Mouse (Mus musculus) limb, embryonic 15.5 days (tissue): ENCODE measurements around the gene Ubl3. TPM values are rescaled to one million over a fixed set of nuclear protein-coding genes. Genes with fewer than 3 reads are reported as not detected.
A peak's percentile ranks its signal among the peaks of the same experiment; 100 is the strongest.

Source experiments
- ATAC-seq: fragments of 200-750 bp; cut with Nextera tagmentation; 2 replicates; pipeline ENCODE4 v1.8.0; 2017; ENCODE audit warnings: low read depth, moderate TSS enrichment; ENCODE audit not compliant: insufficient number of reproducible peaks, low FRiP score, low TSS enrichment
- H3K27ac ChIP-seq: fragments of 300-500 bp; sonication (generic); 2 replicates; pipeline ENCODE4 v1.5.1; 2015; ENCODE audit warnings: moderate library complexity, mild to moderate bottlenecking, inconsistent platforms
- H3K27me3 ChIP-seq: fragments of 300-500 bp; sonication (generic); 2 replicates; pipeline ENCODE4 v1.6.1; 2015; ENCODE audit warnings: inconsistent platforms
- H3K36me3 ChIP-seq: fragments of 300-500 bp; sonication (generic); 2 replicates; pipeline ENCODE4 v1.6.1; 2015; ENCODE audit warnings: inconsistent platforms
- H3K4me1 ChIP-seq: fragments of 300-500 bp; sonication (generic); 2 replicates; pipeline ENCODE4 v1.6.1; 2015; ENCODE audit warnings: inconsistent platforms
- H3K4me2 ChIP-seq: fragments of 300-500 bp; sonication (generic); 2 replicates; pipeline ENCODE4 v1.6.1; 2015; ENCODE audit warnings: mild to moderate bottlenecking, inconsistent platforms
- H3K4me3 ChIP-seq: fragments of 300-500 bp; sonication (generic); 2 replicates; pipeline ENCODE4 v1.5.1; 2015; ENCODE audit warnings: mild to moderate bottlenecking, inconsistent platforms
- H3K9ac ChIP-seq: fragments of 300-500 bp; sonication (generic); 2 replicates; pipeline ENCODE4 v1.6.1; 2015; ENCODE audit warnings: inconsistent platforms
- H3K9me3 ChIP-seq: fragments of 300-500 bp; sonication (generic); 2 replicates; pipeline ENCODE4 v1.6.1; 2016; ENCODE audit warnings: inconsistent platforms
- WGBS: fragments of 180-500 bp; shearing (Covaris S2); methylation state at CpG from one replicate; pipeline ENCODE4 v1.1.7; 2015; 5-methylcytosine and 5-hydroxymethylcytosine counted together
- polyA plus RNA-seq: library from polyadenylated mRNA; unstranded; fragments of >200 nt; fragmentation: Nextera tagmentation; extraction: Ambion mirVana; gene quantifications from 2 replicates; pipeline ENCODE4 v1.2.1, GENCODE M21; 2015

The Ubl3 gene
- polyA plus RNA-seq, 1 experiment from 2014 or later: 73.1 TPM

DNA sequence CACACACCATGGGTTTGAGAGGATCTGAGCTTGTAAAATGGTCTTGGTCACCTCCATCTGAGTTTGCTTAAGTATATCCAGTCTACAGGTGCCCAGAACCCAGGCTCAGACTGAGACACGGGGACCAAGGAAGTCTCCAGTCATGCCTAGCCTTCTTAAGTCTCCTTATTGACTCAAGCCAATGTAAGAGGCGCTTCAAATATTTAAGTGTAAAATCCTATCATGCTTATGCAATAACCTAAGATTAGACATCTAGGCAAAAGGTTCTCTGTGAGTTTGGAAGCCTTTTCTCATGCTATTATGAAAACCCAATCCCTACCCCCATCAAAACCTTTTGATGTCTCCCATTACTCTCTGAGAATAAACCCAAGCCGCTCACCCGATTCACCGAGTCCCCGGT is 5.9 kb upstream of the Ubl3 start:
- Histone ChIP-seq H3K27ac (no peak overlapping the region), H3K4me3 (no peak overlapping the region), H3K36me3 (no peaks in the 10 kb centered on the region), H3K9ac (no peak overlapping the region), H3K4me2 (no peak overlapping the region), H3K9me3 (no peaks in the 10 kb centered on the region), H3K4me1 (0 out of 2 replicates have a peak, but pooled peaks cover 10% of the 10 kb centered on the region), H3K27me3 (peaks cover 8% of the 10 kb centered on the region; the same call in 1 of the 2 replicates)
- no peak for ATAC-seq
- WGBS: 88% methylated on average over 6 of the region's 6 CpGs

DNA sequence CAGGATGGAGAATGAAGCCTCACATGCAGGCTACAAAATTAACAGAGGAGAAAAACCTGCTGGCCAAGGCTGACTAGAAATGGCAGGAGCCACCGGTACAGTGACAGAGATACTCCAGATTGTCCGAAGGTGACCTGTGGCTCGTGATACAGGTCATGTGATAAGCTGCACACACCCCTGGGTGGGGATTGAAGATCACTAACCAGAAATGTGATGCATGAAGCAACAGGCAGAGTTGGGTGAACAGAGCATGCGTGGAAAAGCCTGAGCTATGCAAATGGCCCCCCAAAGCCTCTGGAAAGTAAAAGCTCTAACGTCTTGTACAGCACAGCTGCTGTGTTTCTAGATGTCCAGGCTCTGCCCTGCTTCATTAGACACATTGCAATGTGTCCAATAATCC is 3.9 kb upstream of the Ubl3 start:
- WGBS: 65% methylated on average over 5 of the region's 5 CpGs
- Histone ChIP-seq H3K4me3 (no peak overlapping the region), H3K36me3 (no peaks in the 10 kb centered on the region), H3K27ac (no peak overlapping the region), H3K9me3 (no peaks in the 10 kb centered on the region), H3K4me2 (no peak overlapping the region), H3K4me1 (0 out of 2 replicates have a peak, but pooled peaks cover 11% of the 10 kb centered on the region), H3K27me3 (peaks cover 8% of the 10 kb centered on the region; the same call in 1 of the 2 replicates), H3K9ac (no peak overlapping the region)
- no peak for ATAC-seq

DNA sequence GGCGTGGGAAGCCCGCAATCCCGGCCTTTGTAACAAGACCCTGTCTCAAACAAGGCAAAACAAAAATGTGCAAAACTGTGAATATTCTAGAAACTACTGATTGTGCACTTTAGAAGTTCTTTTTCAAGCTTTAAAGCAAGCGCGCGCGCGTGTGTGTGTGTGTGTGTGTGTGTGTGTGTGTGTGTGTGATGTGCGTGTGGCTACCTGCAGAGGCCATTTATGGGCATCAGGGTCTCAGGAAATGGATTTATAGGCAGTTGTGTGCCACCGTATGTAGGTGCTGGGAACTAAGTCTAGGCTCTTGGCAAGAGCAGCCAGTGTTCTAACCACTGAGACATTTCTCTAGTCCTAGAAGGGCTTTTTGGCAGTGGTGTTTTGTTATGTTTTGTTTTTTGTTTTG is 2.6 kb upstream of the Ubl3 start:
- Histone ChIP-seq H3K4me1 (peaks cover 15% of the 10 kb centered on the region), H3K9ac (no peak overlapping the region), H3K36me3 (no peaks in the 10 kb centered on the region), H3K9me3 (no peaks in the 10 kb centered on the region), H3K27ac (no peak overlapping the region), H3K4me2 (no peak overlapping the region), H3K27me3 (peaks cover 8% of the 10 kb centered on the region; the same call in 1 of the 2 replicates), H3K4me3 (no peak overlapping the region)
- no peak for ATAC-seq
- 75% methylated on average over 10 of the region's 10 CpGs for WGBS

DNA sequence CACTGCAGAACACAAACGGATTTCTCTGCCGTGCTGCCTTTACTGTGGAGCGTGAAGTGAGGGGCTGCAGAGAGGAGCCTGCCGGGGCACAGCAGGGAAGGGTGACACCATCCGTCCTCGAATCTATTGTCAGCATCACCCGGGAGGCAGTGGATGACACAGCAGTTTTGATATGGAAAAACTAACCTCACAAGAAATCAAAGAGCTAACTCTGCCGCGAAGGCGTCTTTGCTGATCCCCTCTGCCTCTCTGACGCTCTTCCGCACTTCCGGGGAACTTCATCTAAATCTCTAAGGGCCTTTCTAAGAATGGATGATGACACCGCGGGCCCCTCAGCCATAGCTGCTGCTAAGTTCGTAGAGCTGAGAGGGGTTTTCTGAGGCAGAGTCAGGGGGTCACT is 2.1 kb upstream of the Ubl3 start:
- no peak overlapping the region for H3K9ac ChIP-seq
- ATAC-seq: no peak

DNA sequence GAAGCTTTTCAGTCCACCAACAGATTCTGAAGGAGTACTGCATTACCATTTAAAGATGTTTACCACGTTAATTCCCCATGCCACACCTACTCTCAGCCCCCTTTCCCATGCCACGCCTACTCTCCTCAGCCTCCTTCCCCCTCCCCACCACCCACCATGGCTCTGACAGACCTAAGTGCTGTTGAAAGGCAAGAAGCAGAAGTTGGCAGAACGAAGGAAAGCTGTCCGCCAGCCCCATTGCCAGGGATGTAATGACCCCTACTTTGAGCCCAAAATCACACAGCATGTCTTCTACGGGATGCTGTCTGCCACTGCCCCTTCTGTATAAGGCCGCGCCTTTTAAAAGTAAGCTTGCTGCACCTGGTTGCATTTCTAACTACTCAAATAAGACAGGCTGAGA is 1.7 kb upstream of the Ubl3 start:
- no peaks in the 10 kb centered on the region for H3K9me3 ChIP-seq
- no peak overlapping the region for H3K27ac ChIP-seq
- no peak overlapping the region for H3K9ac ChIP-seq
- WGBS: 25% methylated on average over 7 of the region's 7 CpGs
- H3K4me3 ChIP-seq: no peak overlapping the region
- H3K27me3 ChIP-seq: peaks cover 8% of the 10 kb centered on the region; the same call in 1 of the 2 replicates
- H3K4me2 ChIP-seq: no peak overlapping the region
- no peak for ATAC-seq
- H3K4me1 ChIP-seq: peaks cover 23% of the 10 kb centered on the region
- no peaks in the 10 kb centered on the region for H3K36me3 ChIP-seq

More for the DNA sequence above, 2.1 kb upstream of the Ubl3 start:
- H3K9me3 ChIP-seq: no peaks in the 10 kb centered on the region
- H3K4me2 ChIP-seq: 0 out of 2 replicates have a peak overlapping the region, but pooled peaks have one; percentile 17
- no peak overlapping the region for H3K27ac ChIP-seq
- 12% methylated on average over 16 of the region's 16 CpGs for WGBS
- peaks cover 8% of the 10 kb centered on the region; the same call in 1 of the 2 replicates for H3K27me3 ChIP-seq
- no peaks in the 10 kb centered on the region for H3K36me3 ChIP-seq
- peaks cover 18% of the 10 kb centered on the region for H3K4me1 ChIP-seq
- no peak overlapping the region for H3K4me3 ChIP-seq

DNA sequence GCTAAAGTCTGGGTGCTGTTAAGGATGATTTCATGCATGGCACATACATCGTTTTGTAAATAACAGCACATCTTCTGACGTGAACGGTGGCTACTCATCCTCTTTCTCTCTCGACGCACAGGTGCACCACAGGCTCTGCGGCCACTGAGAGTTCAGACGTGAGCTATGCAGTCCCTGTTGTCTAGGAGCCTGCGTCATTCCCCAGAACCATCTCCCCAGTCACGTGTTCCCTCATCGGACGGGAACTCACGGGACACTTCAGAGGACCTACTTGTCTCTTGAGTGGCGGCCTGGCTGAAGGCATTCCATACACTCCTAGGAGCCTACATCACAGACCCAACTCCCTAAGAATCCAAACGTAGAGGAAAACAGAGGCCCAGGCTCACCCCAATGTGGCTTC is 1.1 kb upstream of the Ubl3 start:
- Histone ChIP-seq H3K27ac (no peak overlapping the region), H3K4me2 (no peak overlapping the region), H3K4me1 (peaks cover 24% of the 10 kb centered on the region), H3K27me3 (peaks cover 8% of the 10 kb centered on the region; the same call in 1 of the 2 replicates), H3K36me3 (no peaks in the 10 kb centered on the region), H3K9me3 (no peaks in the 10 kb centered on the region), H3K9ac (no peak overlapping the region), H3K4me3 (no peak overlapping the region)
- WGBS: 41% methylated on average over 14 of the region's 14 CpGs
- ATAC-seq: no peak

DNA sequence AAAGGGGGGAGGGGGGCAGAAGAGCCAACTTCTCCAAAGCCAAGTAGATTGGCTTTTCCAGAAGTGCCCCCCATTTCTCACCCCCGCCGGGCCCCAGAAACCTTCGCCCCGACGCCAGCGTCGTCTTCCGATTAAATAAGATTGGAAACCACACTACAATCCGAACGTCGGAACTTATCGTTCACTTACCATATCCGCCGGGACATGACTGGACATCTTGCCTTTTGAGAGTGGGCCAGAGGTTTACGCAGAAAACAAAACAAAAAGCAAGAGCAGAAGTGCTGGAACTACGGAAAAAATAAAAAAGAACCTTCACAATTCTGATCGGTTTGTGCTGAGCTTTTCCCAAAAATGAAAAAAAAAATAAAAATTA is 839 bp downstream of the Ubl3 start:
- H3K4me1 ChIP-seq: peaks cover 42% of the 10 kb centered on the region
- 0% methylated on average over 17 of the region's 17 CpGs for WGBS

DNA sequence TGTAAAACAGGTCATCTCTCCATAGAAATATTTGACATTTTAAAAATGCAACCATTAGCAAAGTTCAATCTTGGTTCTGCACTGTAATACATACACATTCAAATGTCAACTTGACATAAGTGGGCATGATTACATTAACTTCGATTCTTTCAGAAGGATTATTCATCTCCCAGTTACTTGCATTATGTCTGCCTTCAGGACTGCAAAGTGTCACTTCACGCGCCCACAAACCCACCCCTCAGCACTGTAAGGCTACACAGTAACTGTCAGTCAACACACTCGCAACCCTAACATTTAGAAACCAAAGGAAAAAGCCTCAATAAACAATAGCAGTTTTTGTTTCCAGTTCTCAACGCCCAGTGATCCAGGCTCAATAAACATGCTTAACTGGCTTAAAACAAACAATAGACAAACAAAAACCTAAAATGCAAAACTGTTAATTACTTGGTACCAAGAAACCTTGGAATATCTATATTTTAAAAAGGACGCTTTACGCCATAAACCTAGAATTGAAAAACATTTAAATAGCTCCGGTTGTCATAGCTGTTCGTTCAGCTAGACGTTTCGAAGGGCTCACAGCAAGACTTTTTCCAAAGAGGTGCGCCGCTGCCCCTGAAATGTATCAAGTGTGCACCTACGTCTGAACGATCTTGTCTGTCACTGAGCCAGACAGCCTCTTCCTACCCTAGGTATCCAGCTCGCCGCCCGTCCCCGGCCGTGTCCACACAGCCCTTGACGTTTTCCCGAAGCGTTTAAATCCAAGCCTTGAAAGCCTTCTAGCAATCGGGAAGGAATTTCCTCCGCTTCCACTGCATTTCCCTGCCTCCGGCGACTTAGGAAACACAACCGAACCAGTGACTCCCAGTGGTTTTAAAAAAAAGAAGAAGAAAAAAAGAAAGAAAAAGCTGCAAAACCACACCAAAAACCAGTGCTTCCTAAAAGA is 1.5 kb downstream of the Ubl3 start:
- H3K9me3 ChIP-seq: no peaks in the 10 kb centered on the region
- H3K27me3 ChIP-seq: peaks cover 8% of the 10 kb centered on the region; the same call in 1 of the 2 replicates
- no peak for ATAC-seq
- WGBS: 1% methylated on average over 28 of the region's 28 CpGs
- peak overlapping the region; percentile 67 for H3K4me3 ChIP-seq
- peak overlapping the region; percentile 77 for H3K9ac ChIP-seq
- peak overlapping the region; percentile 95 for H3K27ac ChIP-seq
- H3K36me3 ChIP-seq: no peaks in the 10 kb centered on the region
- peaks cover 45% of the 10 kb centered on the region for H3K4me1 ChIP-seq
- H3K4me2 ChIP-seq: peak overlapping the region; percentile 65

More for the DNA sequence above, 839 bp downstream of the Ubl3 start:
- ATAC-seq: no peak
- peak overlapping the region; percentile 67 for H3K4me3 ChIP-seq
- no peaks in the 10 kb centered on the region for H3K9me3 ChIP-seq
- peak overlapping the region; percentile 77 for H3K9ac ChIP-seq
- H3K4me2 ChIP-seq: peak overlapping the region; percentile 65
- H3K27ac ChIP-seq: peak overlapping the region; percentile 95
- H3K27me3 ChIP-seq: peaks cover 8% of the 10 kb centered on the region; the same call in 1 of the 2 replicates
- H3K36me3 ChIP-seq: no peaks in the 10 kb centered on the region

DNA sequence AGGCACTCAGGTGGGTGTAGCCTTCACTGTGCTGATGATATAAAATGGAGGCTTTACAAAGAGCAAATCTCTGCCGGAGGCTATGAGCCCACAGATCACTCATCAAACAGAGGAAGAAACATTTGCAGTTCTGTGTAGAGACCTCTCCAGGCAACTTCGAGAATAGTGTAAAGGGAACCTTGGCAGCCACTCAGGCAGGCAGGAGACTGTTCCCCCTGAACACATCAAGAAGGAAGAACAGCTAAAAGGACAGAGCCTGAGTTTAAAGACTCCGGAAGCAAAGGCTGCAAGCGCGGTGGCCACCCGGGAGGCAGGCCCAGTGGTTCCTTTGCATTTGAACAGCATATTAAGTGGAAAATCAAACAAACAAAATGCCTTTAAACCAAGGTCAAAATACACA is 2.2 kb downstream of the Ubl3 start:
- no peak for ATAC-seq
- H3K4me1 ChIP-seq: peaks cover 46% of the 10 kb centered on the region

DNA sequence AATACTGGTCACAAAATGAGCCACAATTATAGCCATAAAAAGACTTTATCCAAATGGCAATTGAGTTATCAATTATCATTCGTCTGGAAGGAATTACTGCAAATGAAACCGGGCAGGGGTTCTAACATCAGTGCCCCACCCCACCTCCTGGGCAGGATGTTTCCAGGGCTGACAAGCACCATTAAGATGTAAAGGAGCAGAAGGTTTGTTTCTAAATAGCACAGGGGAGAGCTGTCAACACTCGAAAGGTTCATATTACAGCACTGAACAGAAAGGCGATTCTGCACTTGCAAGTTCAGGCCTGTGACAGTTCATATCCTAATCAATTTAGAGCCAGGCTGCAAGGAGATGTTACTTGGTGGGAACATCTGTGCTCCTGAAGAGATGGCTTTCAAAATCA is 3.3 kb downstream of the Ubl3 start:
- no peak overlapping the region for H3K4me2 ChIP-seq
- no peak overlapping the region for H3K4me3 ChIP-seq
- peaks cover 43% of the 10 kb centered on the region for H3K4me1 ChIP-seq
- 29% methylated on average over 4 of the region's 4 CpGs for WGBS
- no peak overlapping the region for H3K27ac ChIP-seq
- ATAC-seq: no peak
- peaks cover 5% of the 10 kb centered on the region; the same call in 1 of the 2 replicates for H3K27me3 ChIP-seq
- H3K36me3 ChIP-seq: no peaks in the 10 kb centered on the region
- H3K9ac ChIP-seq: no peak overlapping the region
- no peaks in the 10 kb centered on the region for H3K9me3 ChIP-seq

More for the DNA sequence above, 2.2 kb downstream of the Ubl3 start:
- Histone ChIP-seq H3K27ac (peak overlapping the region; percentile 27; the same call in 1 of the 2 replicates), H3K27me3 (peaks cover 8% of the 10 kb centered on the region; the same call in 1 of the 2 replicates), H3K4me3 (peak overlapping the region; percentile 67), H3K4me2 (peak overlapping the region; percentile 65), H3K36me3 (no peaks in the 10 kb centered on the region), H3K9ac (no peak overlapping the region), H3K9me3 (no peaks in the 10 kb centered on the region)
- WGBS: 4% methylated on average over 6 of the region's 6 CpGs

DNA sequence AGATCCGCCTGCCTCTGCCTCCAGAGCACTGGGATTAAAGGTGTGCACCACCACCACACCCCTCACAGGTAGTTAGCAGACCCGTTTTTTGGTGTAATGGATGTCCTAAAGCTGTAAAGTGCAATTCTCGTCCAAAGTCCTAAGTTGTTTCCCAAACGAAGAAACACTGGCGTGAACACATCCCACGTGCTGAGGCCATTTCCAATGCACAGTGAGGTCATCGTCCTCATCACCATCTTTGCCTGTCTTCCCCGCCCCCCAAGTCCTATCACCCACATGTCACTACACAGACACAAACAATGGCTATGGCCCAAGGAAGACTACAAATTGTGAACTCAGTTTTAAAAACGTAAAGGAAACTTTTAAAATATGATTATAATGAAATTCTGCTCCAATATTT is 4.0 kb downstream of the Ubl3 start:
- Histone ChIP-seq H3K4me1 (peaks cover 39% of the 10 kb centered on the region), H3K36me3 (no peaks in the 10 kb centered on the region), H3K27me3 (peaks cover under 1% of the 10 kb centered on the region; the same call in 1 of the 2 replicates), H3K9ac (no peak overlapping the region), H3K4me2 (no peak overlapping the region), H3K27ac (no peak overlapping the region), H3K4me3 (no peak overlapping the region), H3K9me3 (no peaks in the 10 kb centered on the region)
- ATAC-seq: no peak
- 71% methylated on average over 9 of the region's 9 CpGs for WGBS

DNA sequence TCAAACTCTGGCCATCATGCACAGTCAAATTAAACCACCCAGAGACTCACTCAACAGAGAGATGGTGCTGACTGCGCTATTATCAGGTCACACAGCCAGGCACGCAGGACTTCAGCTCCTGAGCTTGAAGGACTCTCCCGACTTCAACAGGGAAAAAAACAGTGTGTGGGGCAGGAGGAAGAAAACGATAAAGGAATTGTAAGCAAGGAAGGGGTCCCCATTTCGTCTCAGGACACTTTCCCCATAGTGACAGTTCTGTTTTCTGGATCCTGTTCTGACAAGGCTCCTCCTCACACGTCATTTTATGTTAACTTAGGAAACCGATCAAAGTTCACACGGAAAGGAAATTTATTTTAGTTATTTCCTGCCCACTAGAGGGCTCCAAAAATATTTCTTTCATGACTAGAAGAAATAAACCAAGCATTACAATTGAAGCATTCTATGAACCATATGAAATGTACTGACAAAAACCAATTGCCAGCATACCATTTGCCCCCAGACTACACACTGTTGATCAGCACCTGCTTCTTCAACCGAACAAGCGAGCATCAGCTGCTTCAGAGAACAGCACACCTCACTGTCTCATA is 4.6 kb downstream of the Ubl3 start:
- no peak overlapping the region for H3K27ac ChIP-seq
- H3K9me3 ChIP-seq: no peaks in the 10 kb centered on the region
- no peak overlapping the region for H3K9ac ChIP-seq
- H3K4me1 ChIP-seq: peaks cover 38% of the 10 kb centered on the region
- ATAC-seq: no peak
- H3K4me2 ChIP-seq: no peak overlapping the region
- H3K36me3 ChIP-seq: no peaks in the 10 kb centered on the region
- H3K27me3 ChIP-seq: no peaks in the 10 kb centered on the region
- H3K4me3 ChIP-seq: no peak overlapping the region
- WGBS: 38% methylated on average over 10 of the region's 10 CpGs
